Comparison of ENCODE assay signal across 14 mouse cellular contexts in genomic region chr14:12592472-12593075, GRCm38 (mm10).
DNase-seq lines count a peak whose midpoint lies in the region; ATAC-seq and TF ChIP-seq lines count a peak whose summit lies in the region.
"Had no signal": no experiment of that assay in that cellular context is flagged by ENCODE, and none has a peak within 500 bp of the region (broad histone marks: within the 10 kb centered on the region; RNA-seq: fewer than 3 reads in every experiment).

No protein-coding gene starts in this region.

- H3K9me3 ChIP-seq in neural tube, embryonic 15.5 days (replicated peaks), result no peaks in the 10 kb centered on the region
- H3K9me3 ChIP-seq in midbrain, embryonic 16.5 days (replicated peaks; ENCODE audit: control insufficient read depth, low read length, poor library complexity, severe bottlenecking), result no peaks in the 10 kb centered on the region
- H3K9me3 ChIP-seq: heart, embryonic 15.5 days had no signal

- intact Hi-C loops in left cerebral cortex, postnatal 10 days (cut with DNase I), result no loop called here

- no peak for TF ChIP-seq POLR2A in thymus, adult 2 months (IDR thresholded peaks at IDR 0.05; ENCODE audit: control insufficient read depth, extremely low read depth, insufficient read depth, low read length, poor library complexity)

- no peak for TF ChIP-seq CTCF in thymus, adult 2 months (IDR thresholded peaks at IDR 0.05; ENCODE audit: borderline replicate concordance, control insufficient read depth, extremely low read depth, insufficient read depth, low read length, poor library complexity)

- peaks cover 3% of the 10 kb centered on the region; the same call in 1 of the 2 replicates for H3K36me3 ChIP-seq in neural tube, embryonic 15.5 days
- H3K36me3 ChIP-seq in midbrain, embryonic 16.5 days (ENCODE audit: control insufficient read depth, insufficient read depth, low read length), result peaks cover 3% of the 10 kb centered on the region; the same call in 1 of the 2 replicates
- H3K36me3 ChIP-seq in thymus, adult 2 months (ENCODE audit: control insufficient read depth, insufficient read depth, low read length), result no peaks in the 10 kb centered on the region
- H3K36me3 ChIP-seq: heart, embryonic 15.5 days had no signal

- peaks cover 15% of the 10 kb centered on the region; the same call in 1 of the 2 replicates for H3K4me1 ChIP-seq in neural tube, embryonic 15.5 days
- H3K4me1 ChIP-seq in midbrain, embryonic 16.5 days (ENCODE audit: control insufficient read depth, insufficient read depth, low read length), result peaks cover 18% of the 10 kb centered on the region
- H3K4me1 ChIP-seq in thymus, adult 2 months (replicated peaks; ENCODE audit: control insufficient read depth, insufficient read depth, low read length), result no peaks in the 10 kb centered on the region
- H3K4me1 ChIP-seq: heart, embryonic 15.5 days had no signal

- no peak overlapping the region for H3K27ac ChIP-seq in neural tube, embryonic 15.5 days (replicated peaks)
- peak overlapping the region; percentile 54 for H3K27ac ChIP-seq in midbrain, embryonic 16.5 days (ENCODE audit: low read length)
- H3K27ac ChIP-seq in thymus, adult 2 months (ENCODE audit: control insufficient read depth, insufficient read depth, low read length), result no peak overlapping the region
- H3K27ac ChIP-seq: heart, embryonic 15.5 days; kidney, postnatal 0 days; left cerebral cortex, adult 2 months had no signal

- WGBS in neural tube, embryonic 15.5 days, result 55% methylated on average over 5 of the region's 5 CpGs
- 45% methylated on average over 5 of the region's 5 CpGs for WGBS in midbrain, embryonic 16.5 days
- 82% methylated on average over 5 of the region's 5 CpGs for WGBS in thymus, adult 2 months

- no peak overlapping the region for H3K4me2 ChIP-seq in neural tube, embryonic 15.5 days
- no peak overlapping the region for H3K4me2 ChIP-seq in midbrain, embryonic 16.5 days (ENCODE audit: low read length)
- H3K4me2 ChIP-seq: heart, embryonic 15.5 days had no signal

- no peak overlapping the region for H3K4me3 ChIP-seq in neural tube, embryonic 15.5 days (replicated peaks)
- H3K4me3 ChIP-seq in midbrain, embryonic 16.5 days (ENCODE audit: low read depth, low read length), result no peak overlapping the region
- no peak overlapping the region for H3K4me3 ChIP-seq in thymus, adult 2 months (ENCODE audit: control insufficient read depth, insufficient read depth, low read length)
- H3K4me3 ChIP-seq: heart, embryonic 15.5 days; left cerebral cortex, adult 2 months had no signal

- no peak for DNase-seq in frontal cortex, postnatal 25 days (ENCODE audit: low spot score in 2 of 2)
- no peak for DNase-seq in neural tube, embryonic 10.5 days (ENCODE audit: extremely low spot score, low spot score)
- peak; percentile 67 to 81 for DNase-seq in cerebellum, postnatal 14 days
- no peak for DNase-seq in left cerebral cortex, postnatal 10 days (ENCODE audit: extremely low spot score in 1 of 2, low spot score in 2 of 2)
- DNase-seq in thymus, adult 2 months, result no peak
- DNase-seq: adrenal gland, postnatal 10 days; liver, postnatal 0 days; lung, postnatal 4 days had no signal

- peak; percentile 17; the same call in 1 of the 2 replicates for ATAC-seq in frontal cortex, adult (ENCODE audit: low TSS enrichment)
- peak; percentile 50; the same call in 1 of the 2 replicates for ATAC-seq in neural tube, embryonic 15.5 days (ENCODE audit: low FRiP score)
- ATAC-seq in midbrain, embryonic 16.5 days, result peak; percentile 40
- ATAC-seq: liver, postnatal 0 days had no signal

- H3K9ac ChIP-seq in neural tube, embryonic 15.5 days (replicated peaks), result no peak overlapping the region
- no peak overlapping the region for H3K9ac ChIP-seq in midbrain, embryonic 16.5 days (ENCODE audit: low read depth, low read length)
- H3K9ac ChIP-seq: heart, embryonic 15.5 days; liver, postnatal 0 days had no signal

- no peaks in the 10 kb centered on the region for H3K27me3 ChIP-seq in neural tube, embryonic 15.5 days (replicated peaks)
- H3K27me3 ChIP-seq in midbrain, embryonic 16.5 days (ENCODE audit: control insufficient read depth, insufficient read depth, low read depth, low read length), result no peaks in the 10 kb centered on the region
- no peaks in the 10 kb centered on the region for H3K27me3 ChIP-seq in thymus, adult 2 months (ENCODE audit: control insufficient read depth, insufficient read depth, low read length)
- H3K27me3 ChIP-seq: heart, embryonic 15.5 days had no signal

Comparison
In these comparisons a context has a peak if more than half of its experiments do, and no peak if none do; other contexts are left out.
1. DNase-seq: peak in cerebellum, postnatal 14 days (2 of 2); none in frontal cortex, postnatal 25 days (0 of 2), neural tube, embryonic 10.5 days (single experiment), left cerebral cortex, postnatal 10 days (0 of 2) and thymus, adult 2 months (single experiment).
2. Peak in every context shown above with its lines, with median percentiles within 50 percentile points of each other: ATAC-seq.